11 mouse cellular contexts compared by ENCODE assay signal in genomic region chr9:30649392-30650054, GRCm38 (mm10).
A peak's percentile ranks its signal among the peaks of the same experiment; 100 is the strongest.
DNase-seq lines count a peak whose midpoint lies in the region; ATAC-seq and TF ChIP-seq lines count a peak whose summit lies in the region.
"Had no signal": no experiment of that assay in that cellular context is flagged by ENCODE, and none has a peak within 500 bp of the region (broad histone marks: within the 10 kb centered on the region; RNA-seq: fewer than 3 reads in every experiment).

No protein-coding gene starts in this region.

- peak; percentile 43 for DNase-seq in forebrain, postnatal 0 days
- peak; percentile 23 for DNase-seq in R1 (ENCODE audit: low read depth, low spot score)
- DNase-seq in hindbrain, postnatal 0 days (ENCODE audit: low spot score), result peak; percentile 81
- DNase-seq in lung, adult 18-20 months, result no peak
- no peak for DNase-seq in thymus, postnatal 4 days
- DNase-seq: kidney, adult 9 months had no signal

- H3K36me3 ChIP-seq in forebrain, postnatal 0 days (ENCODE audit: insufficient read depth), result no peaks in the 10 kb centered on the region
- H3K36me3 ChIP-seq in forebrain, embryonic 13.5 days (ENCODE audit: poor library complexity, severe bottlenecking), result no peaks in the 10 kb centered on the region
- no peaks in the 10 kb centered on the region for H3K36me3 ChIP-seq in hindbrain, postnatal 0 days (ENCODE audit: insufficient read depth, low read length)
- no peaks in the 10 kb centered on the region for H3K36me3 ChIP-seq in midbrain, embryonic 16.5 days (ENCODE audit: control insufficient read depth, insufficient read depth, low read length)
- no peaks in the 10 kb centered on the region for H3K36me3 ChIP-seq in kidney, embryonic 15.5 days
- H3K36me3 ChIP-seq: limb, embryonic 13.5 days had no signal

- no peaks in the 10 kb centered on the region for H3K27me3 ChIP-seq in forebrain, postnatal 0 days (ENCODE audit: insufficient read depth, low read length)
- H3K27me3 ChIP-seq in forebrain, embryonic 13.5 days, result no peaks in the 10 kb centered on the region
- H3K27me3 ChIP-seq in hindbrain, postnatal 0 days (ENCODE audit: insufficient read depth, low read length), result no peaks in the 10 kb centered on the region
- no peaks in the 10 kb centered on the region for H3K27me3 ChIP-seq in midbrain, embryonic 16.5 days (ENCODE audit: control insufficient read depth, insufficient read depth, low read depth, low read length)
- H3K27me3 ChIP-seq in kidney, embryonic 15.5 days, result no peaks in the 10 kb centered on the region
- H3K27me3 ChIP-seq: limb, embryonic 13.5 days had no signal

- WGBS in forebrain, postnatal 0 days, result 53% methylated on average over 13 of the region's 13 CpGs
- 62% methylated on average over 13 of the region's 13 CpGs for WGBS in forebrain, embryonic 13.5 days
- 35% methylated on average over 13 of the region's 13 CpGs for WGBS in hindbrain, postnatal 0 days
- WGBS in midbrain, embryonic 16.5 days, result 40% methylated on average over 13 of the region's 13 CpGs
- WGBS in kidney, embryonic 15.5 days, result 88% methylated on average over 13 of the region's 13 CpGs

- H3K4me1 ChIP-seq in forebrain, postnatal 0 days (ENCODE audit: insufficient read depth), result no peaks in the 10 kb centered on the region
- no peaks in the 10 kb centered on the region for H3K4me1 ChIP-seq in forebrain, embryonic 13.5 days
- H3K4me1 ChIP-seq in hindbrain, postnatal 0 days (ENCODE audit: insufficient read depth, low read length), result no peaks in the 10 kb centered on the region
- H3K4me1 ChIP-seq in midbrain, embryonic 16.5 days (ENCODE audit: control insufficient read depth, insufficient read depth, low read length), result no peaks in the 10 kb centered on the region; the same call in 1 of the 2 replicates
- H3K4me1 ChIP-seq in kidney, embryonic 15.5 days, result no peaks in the 10 kb centered on the region
- H3K4me1 ChIP-seq: limb, embryonic 13.5 days had no signal

- no peak overlapping the region for H3K4me3 ChIP-seq in forebrain, postnatal 0 days (ENCODE audit: low read depth, low read length)
- no peak overlapping the region for H3K4me3 ChIP-seq in forebrain, embryonic 13.5 days
- no peak overlapping the region for H3K4me3 ChIP-seq in hindbrain, postnatal 0 days (ENCODE audit: low read length)
- no peak overlapping the region for H3K4me3 ChIP-seq in midbrain, embryonic 16.5 days (ENCODE audit: low read depth, low read length)
- no peak overlapping the region for H3K4me3 ChIP-seq in kidney, embryonic 15.5 days (replicated peaks)
- H3K4me3 ChIP-seq: limb, embryonic 13.5 days had no signal

- ATAC-seq in forebrain, postnatal 0 days, result peak; percentile 63; the same call in 1 of the 2 replicates
- ATAC-seq in forebrain, embryonic 13.5 days, result no peak
- ATAC-seq in hindbrain, postnatal 0 days, result peak; percentile 89
- peak; percentile 90 for ATAC-seq in midbrain, embryonic 16.5 days
- ATAC-seq in kidney, embryonic 15.5 days (replicated peaks; ENCODE audit: low FRiP score), result no peak
- ATAC-seq: CD4-positive, CD25-positive, alpha-beta regulatory T cell, adult 4 months had no signal

- H3K9ac ChIP-seq in forebrain, postnatal 0 days, result no peak overlapping the region
- H3K9ac ChIP-seq in forebrain, embryonic 13.5 days, result no peak overlapping the region
- no peak overlapping the region for H3K9ac ChIP-seq in hindbrain, postnatal 0 days (replicated peaks; ENCODE audit: low read length)
- no peak overlapping the region for H3K9ac ChIP-seq in midbrain, embryonic 16.5 days (ENCODE audit: low read depth, low read length)
- no peak overlapping the region for H3K9ac ChIP-seq in kidney, embryonic 15.5 days
- H3K9ac ChIP-seq: limb, embryonic 13.5 days had no signal

- no peak overlapping the region for H3K4me2 ChIP-seq in forebrain, postnatal 0 days (ENCODE audit: low read depth)
- H3K4me2 ChIP-seq in forebrain, embryonic 13.5 days, result no peak overlapping the region
- peak overlapping the region; percentile 8; the same call in 1 of the 2 replicates for H3K4me2 ChIP-seq in hindbrain, postnatal 0 days (ENCODE audit: low read depth, low read length)
- H3K4me2 ChIP-seq in midbrain, embryonic 16.5 days (ENCODE audit: low read length), result peak overlapping the region; percentile 0; the same call in 1 of the 2 replicates
- no peak overlapping the region for H3K4me2 ChIP-seq in kidney, embryonic 15.5 days
- H3K4me2 ChIP-seq: limb, embryonic 13.5 days had no signal

- H3K27ac ChIP-seq in forebrain, postnatal 0 days (ENCODE audit: low read depth, low read length), result no peak overlapping the region
- H3K27ac ChIP-seq in forebrain, embryonic 13.5 days, result no peak overlapping the region
- peak overlapping the region; percentile 12; the same call in 1 of the 2 replicates for H3K27ac ChIP-seq in hindbrain, postnatal 0 days
- H3K27ac ChIP-seq in midbrain, embryonic 16.5 days (ENCODE audit: low read length), result peak overlapping the region; percentile 48; the same call in 1 of the 2 replicates
- no peak overlapping the region for H3K27ac ChIP-seq in kidney, embryonic 15.5 days
- H3K27ac ChIP-seq: limb, embryonic 13.5 days had no signal

- no peak for TF ChIP-seq CTCF in forebrain, postnatal 0 days (IDR thresholded peaks at IDR 0.05; ENCODE audit: low read depth)
- no peak for TF ChIP-seq CTCF in hindbrain, postnatal 0 days (IDR thresholded peaks at IDR 0.05; ENCODE audit: low read depth)

- H3K9me3 ChIP-seq in forebrain, postnatal 0 days (ENCODE audit: low read length), result no peaks in the 10 kb centered on the region
- H3K9me3 ChIP-seq in forebrain, embryonic 13.5 days (replicated peaks), result no peaks in the 10 kb centered on the region
- H3K9me3 ChIP-seq in hindbrain, postnatal 0 days (ENCODE audit: low read length), result no peaks in the 10 kb centered on the region
- no peaks in the 10 kb centered on the region for H3K9me3 ChIP-seq in midbrain, embryonic 16.5 days (replicated peaks; ENCODE audit: control insufficient read depth, low read length, poor library complexity, severe bottlenecking)
- H3K9me3 ChIP-seq in kidney, embryonic 15.5 days (replicated peaks), result no peaks in the 10 kb centered on the region
- H3K9me3 ChIP-seq: limb, embryonic 13.5 days had no signal

Comparison
In these comparisons a context has a peak if more than half of its experiments do, and no peak if none do; other contexts are left out.
1. ATAC-seq: peak in forebrain, postnatal 0 days (single experiment), hindbrain, postnatal 0 days (single experiment) and midbrain, embryonic 16.5 days (single experiment); none in forebrain, embryonic 13.5 days (single experiment) and kidney, embryonic 15.5 days (single experiment).
2. DNase-seq: peak in forebrain, postnatal 0 days (single experiment), R1 (single experiment) and hindbrain, postnatal 0 days (single experiment); none in lung, adult 18-20 months (0 of 2) and thymus, postnatal 4 days (single experiment).
3. H3K27ac ChIP-seq: peak in hindbrain, postnatal 0 days (single experiment) and midbrain, embryonic 16.5 days (single experiment); none in forebrain, postnatal 0 days (single experiment), forebrain, embryonic 13.5 days (single experiment) and kidney, embryonic 15.5 days (single experiment).
4. H3K4me2 ChIP-seq: peak in hindbrain, postnatal 0 days (single experiment) and midbrain, embryonic 16.5 days (single experiment); none in forebrain, postnatal 0 days (single experiment), forebrain, embryonic 13.5 days (single experiment) and kidney, embryonic 15.5 days (single experiment).